Mouse (Mus musculus) lung, postnatal 36 days (tissue): ENCODE results near the gene Vmn2r51.
"Not testable (repeated sequence)": the region's sequence is repeated elsewhere in the genome, so short reads cannot be mapped to it uniquely, and the experiment has no call there.

Experiments
- DNase-seq: peaks from one replicate; pipeline ENCODE4 v3.0.0; 2022; ENCODE audit warnings: mixed read lengths

Vmn2r51 gene

DNA sequence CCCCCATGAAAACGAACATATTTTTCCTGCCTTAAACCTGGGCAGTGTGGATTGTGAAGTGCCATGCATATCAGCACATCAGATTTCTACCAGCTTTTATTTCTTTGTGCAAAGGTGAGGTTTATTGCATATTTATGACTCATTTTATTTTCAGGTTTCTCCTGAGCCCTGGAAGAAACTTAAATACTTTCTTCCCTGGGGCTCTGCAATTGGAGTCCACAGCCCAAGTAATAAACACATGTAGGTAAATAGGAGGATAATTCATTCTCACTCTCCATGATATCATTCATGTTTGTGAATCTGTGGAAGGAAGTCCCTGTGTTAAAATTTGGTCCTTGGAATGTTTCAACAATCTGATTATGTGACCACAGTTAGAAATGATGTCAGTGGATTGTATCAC is at the start of gene Vmn2r51:
TSS of gene Vmn2r51 (minus strand) at position 101 of the 400 bp plus-strand sequence.
- not testable (repeated sequence) for DNase-seq

- not testable (repeated sequence) for DNase-seq
Measured at GRCm38 (mm10) chr7:10053196-10053595, 52.3 kb downstream of the Vmn2r51 start, which contains the start of gene Vmn2r50. Gene Vmn2r50 (minus strand): TSS chr7:10053296.
